Mouse (Mus musculus) heart, embryonic 11.5 days (tissue): ENCODE measurements around the gene Ift122. TPM values are rescaled to one million over a fixed set of nuclear protein-coding genes. Genes with fewer than 3 reads are reported as not detected.

ENCODE experiments used
- polyA plus RNA-seq: library from polyadenylated mRNA; unstranded; fragments of >200 nt; fragmentation: Nextera tagmentation; extraction: Ambion mirVana; gene quantifications from 2 replicates; pipeline ENCODE4 v1.2.1, GENCODE M21; 2014

The Ift122 gene
- polyA plus RNA-seq, 1 experiment from 2014 or later = 21.0 TPM

Other genes with a start within 250 kb of the Ift122 start
- 96.3 and 107 TPM in 2 replicates for gene Raf1, start 176.8 kb upstream of the Ift122 start, polyA plus RNA-seq
- gene Tmem40, start 91.1 kb upstream of the Ift122 start, polyA plus RNA-seq = 4.2 and 4.4 TPM in 2 replicates
- gene Cand2, start 78.9 kb upstream of the Ift122 start, polyA plus RNA-seq = 38.8 and 50.8 TPM in 2 replicates
- gene Rpl32, start 44.7 kb upstream of the Ift122 start, polyA plus RNA-seq = 1,431 and 1,576 TPM in 2 replicates
- gene Efcab12, start 15.1 kb upstream of the Ift122 start, polyA plus RNA-seq = 0.50 and 0.63 TPM in 2 replicates
- gene Mbd4, start 99 bp upstream of the Ift122 start, polyA plus RNA-seq = 12.5 and 14.6 TPM in 2 replicates
- gene Rho, start 78.3 kb downstream of the Ift122 start, polyA plus RNA-seq = 0.04 and 0.16 TPM in 2 replicates
- gene H1foo, start 91.5 kb downstream of the Ift122 start, polyA plus RNA-seq = not detected in 2 replicates
- 56.1 and 60.0 TPM in 2 replicates for gene Plxnd1, start 141.5 kb downstream of the Ift122 start, polyA plus RNA-seq